Mouse (Mus musculus) bone marrow macrophage, adult 2 months (primary cell): ENCODE data around the gene Btg4.

Source experiments
- CTCF ChIP-seq: IDR thresholded peaks from 2 replicates; pipeline ENCODE4 v1.5.1; 2012; ENCODE audit warnings: low read depth, mild to moderate bottlenecking, low read length, moderate library complexity
- POLR2A ChIP-seq: IDR thresholded peaks from 2 replicates; pipeline ENCODE4 v1.6.1; 2012; ENCODE audit warnings: mild to moderate bottlenecking, low read depth, low read length, borderline replicate concordance

- TF ChIP-seq POLR2A (no peak), CTCF (no peak)
Measured at GRCm38 (mm10) chr9:51076300-51076978, 15.7 kb downstream of the Btg4 start.
